Mouse (Mus musculus): ENCODE measurements at regions not wholly inside any gene's neighbourhood (a gene's known extent, or its start where the extent isn't known, plus 50 kb on each side); places are given as distances from the start of the nearest gene placed in this dataset.

DNA sequence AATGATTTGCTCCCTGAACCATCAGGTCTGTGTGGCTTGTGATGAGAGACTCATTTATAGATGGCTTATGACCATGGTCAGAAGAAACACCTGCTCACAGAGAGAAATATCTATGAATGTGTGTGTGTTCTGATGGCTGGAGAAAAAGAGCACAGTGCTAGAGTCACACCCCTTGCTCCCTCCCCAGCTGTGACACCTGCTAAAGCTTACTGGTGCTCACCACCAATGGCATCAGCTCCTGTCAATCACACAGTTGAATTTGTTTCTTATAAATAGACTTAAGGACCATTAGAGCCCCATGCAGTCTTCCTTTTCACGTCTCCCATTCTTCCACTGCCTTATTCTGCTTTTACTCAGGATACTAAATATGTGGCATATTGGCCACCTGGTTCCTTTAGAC is 654.3 kb downstream of the Cbln4 start:
- no peak overlapping the region for H3K9ac ChIP-seq
- no peak overlapping the region for H3K27ac ChIP-seq (replicated peaks)
- H3K36me3 ChIP-seq (replicated peaks): no peaks in the 10 kb centered on the region
- no peak overlapping the region for H3K4me2 ChIP-seq
- H3K9me3 ChIP-seq (replicated peaks): no peaks in the 10 kb centered on the region
- H3K4me1 ChIP-seq (replicated peaks): no peaks in the 10 kb centered on the region
- no peaks in the 10 kb centered on the region for H3K27me3 ChIP-seq
- no peak for ATAC-seq (ENCODE audit: insufficient read depth)
- WGBS (ENCODE audit: insufficient replicate concordance): 38% methylated on average over 1 of the region's 1 CpGs
- H3K4me3 ChIP-seq (replicated peaks): no peak overlapping the region

DNA sequence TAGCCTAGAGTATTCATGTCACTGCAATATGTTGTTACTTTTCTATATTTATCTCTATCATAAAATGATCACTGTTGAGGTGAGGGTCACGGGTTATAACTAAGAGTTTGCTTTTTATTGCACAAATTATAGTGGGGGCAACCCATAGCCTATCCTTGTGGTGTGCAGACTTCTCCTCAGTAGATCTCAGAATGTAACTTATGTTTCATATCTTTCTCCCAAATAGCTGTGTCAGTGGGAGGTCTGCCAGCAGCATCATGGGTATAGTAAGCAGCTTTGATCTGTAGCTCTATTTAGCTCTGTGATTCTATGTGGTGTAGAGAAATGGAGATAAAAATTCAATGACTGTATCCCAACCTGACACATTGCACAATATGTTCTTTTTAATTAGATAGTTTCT is 641.9 kb downstream of the Dok5 start:
- Histone ChIP-seq H3K36me3 (replicated peaks) (no peaks in the 10 kb centered on the region), H3K4me3 (replicated peaks) (no peak overlapping the region), H3K27me3 (no peaks in the 10 kb centered on the region), H3K27ac (replicated peaks) (no peak overlapping the region), H3K4me1 (replicated peaks) (no peaks in the 10 kb centered on the region), H3K9ac (no peak overlapping the region), H3K9me3 (replicated peaks) (no peaks in the 10 kb centered on the region), H3K4me2 (no peak overlapping the region)
- WGBS (ENCODE audit: insufficient replicate concordance): 35% methylated on average over 1 of the region's 1 CpGs
- no peak for ATAC-seq (ENCODE audit: insufficient read depth)

DNA sequence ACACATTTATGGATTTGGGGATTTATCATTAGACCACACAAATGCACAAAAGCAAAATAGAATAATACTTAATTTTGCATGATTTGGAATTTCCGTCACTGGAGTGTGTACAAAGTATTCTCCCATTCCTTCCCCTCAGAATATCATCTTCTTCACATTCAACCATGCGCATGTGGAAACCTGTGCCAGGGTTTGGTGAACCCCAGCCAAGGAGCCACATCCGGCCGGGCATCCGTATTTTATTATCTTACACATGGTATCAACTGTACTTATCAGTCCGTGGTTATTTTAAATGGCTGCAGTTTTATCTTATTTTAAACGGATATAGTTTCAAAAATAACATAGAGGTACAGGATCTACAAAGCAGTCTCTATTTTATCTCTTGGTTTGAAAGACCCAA is 641.4 kb downstream of the Dok5 start:
- ATAC-seq (ENCODE audit: insufficient read depth): no peak
- no peak overlapping the region for H3K27ac ChIP-seq (replicated peaks)
- H3K9ac ChIP-seq: no peak overlapping the region
- no peaks in the 10 kb centered on the region for H3K27me3 ChIP-seq
- no peak overlapping the region for H3K4me2 ChIP-seq
- H3K4me1 ChIP-seq (replicated peaks): no peaks in the 10 kb centered on the region
- no peak overlapping the region for H3K4me3 ChIP-seq (replicated peaks)
- H3K9me3 ChIP-seq (replicated peaks): no peaks in the 10 kb centered on the region
- WGBS (ENCODE audit: insufficient replicate concordance): 67% methylated on average over 7 of the region's 7 CpGs
- no peaks in the 10 kb centered on the region for H3K36me3 ChIP-seq (replicated peaks)

DNA sequence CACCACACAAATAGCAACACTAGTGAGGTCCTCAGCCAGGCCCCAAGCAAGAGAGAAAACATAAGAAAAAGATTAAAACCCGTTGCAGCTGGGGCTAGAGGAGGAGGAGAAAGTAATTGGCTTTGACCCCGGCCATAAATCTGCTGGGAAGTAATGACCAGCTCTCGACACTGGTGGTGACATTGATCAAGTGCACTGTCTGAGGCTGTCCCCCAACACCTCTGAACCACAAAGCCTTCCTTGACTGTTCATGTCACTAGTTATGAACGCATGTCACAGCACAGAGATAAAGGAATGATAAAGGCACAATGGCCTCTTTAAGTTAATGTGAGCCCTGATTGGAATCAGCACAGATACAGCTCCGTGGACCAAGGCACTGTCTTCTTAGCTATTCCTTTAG is 640.1 kb downstream of the Dok5 start:
- H3K27me3 ChIP-seq: no peaks in the 10 kb centered on the region
- no peaks in the 10 kb centered on the region for H3K9me3 ChIP-seq (replicated peaks)
- H3K4me1 ChIP-seq (replicated peaks): no peaks in the 10 kb centered on the region
- no peaks in the 10 kb centered on the region for H3K36me3 ChIP-seq (replicated peaks)
- no peak overlapping the region for H3K9ac ChIP-seq
- ATAC-seq (ENCODE audit: insufficient read depth): no peak
- 41% methylated on average over 5 of the region's 5 CpGs for WGBS (ENCODE audit: insufficient replicate concordance)
- H3K4me3 ChIP-seq (replicated peaks): no peak overlapping the region
- no peak overlapping the region for H3K27ac ChIP-seq (replicated peaks)
- no peak overlapping the region for H3K4me2 ChIP-seq

DNA sequence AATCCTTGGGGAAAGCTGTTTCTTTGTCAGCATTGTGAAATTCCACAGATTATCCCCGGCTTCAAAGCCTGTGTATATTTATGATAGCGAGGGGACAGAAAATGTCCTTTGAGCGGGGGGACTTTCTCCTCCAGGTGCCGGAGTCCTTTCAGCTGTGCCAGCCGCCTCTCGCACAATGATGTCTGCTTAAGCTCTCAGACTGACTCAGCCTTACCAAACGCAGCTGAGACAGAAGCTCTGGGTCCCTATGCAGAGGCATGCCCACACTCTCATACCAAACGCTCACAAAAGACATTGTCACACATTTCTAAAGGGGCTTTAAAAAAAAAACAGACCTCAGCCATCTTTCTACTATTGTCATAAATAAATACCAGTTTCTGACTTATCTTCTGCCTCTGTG is 633.9 kb downstream of the Dok5 start:
- no peaks in the 10 kb centered on the region for H3K36me3 ChIP-seq (replicated peaks)
- H3K27me3 ChIP-seq: no peaks in the 10 kb centered on the region
- H3K9me3 ChIP-seq (replicated peaks): no peaks in the 10 kb centered on the region
- 59% methylated on average over 8 of the region's 8 CpGs for WGBS (ENCODE audit: insufficient replicate concordance)
- no peak overlapping the region for H3K4me3 ChIP-seq (replicated peaks)
- H3K27ac ChIP-seq (replicated peaks): no peak overlapping the region
- H3K4me1 ChIP-seq (replicated peaks): no peaks in the 10 kb centered on the region
- H3K4me2 ChIP-seq: no peak overlapping the region
- H3K9ac ChIP-seq: no peak overlapping the region
- no peak for ATAC-seq (ENCODE audit: insufficient read depth)

DNA sequence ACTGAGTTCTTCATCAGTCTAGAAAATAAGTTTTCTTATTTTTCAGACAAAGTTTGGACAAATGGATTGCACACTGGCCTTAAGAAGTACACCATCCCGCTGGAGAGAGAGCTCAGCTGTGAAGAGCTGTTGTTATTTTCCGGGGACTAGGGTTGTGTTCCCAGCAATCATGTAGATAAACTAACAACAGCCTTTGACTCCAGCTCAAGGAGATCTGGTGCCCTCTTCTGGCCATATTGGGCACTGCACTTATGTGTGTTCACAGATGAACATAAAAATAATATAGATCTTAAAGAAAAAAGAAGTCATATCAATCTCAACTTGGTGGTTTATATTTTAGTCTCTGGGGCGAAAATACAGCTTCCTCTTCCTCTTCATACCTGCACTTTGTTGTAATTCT is 633.0 kb downstream of the Dok5 start:
- Histone ChIP-seq H3K9ac (no peak overlapping the region), H3K27me3 (no peaks in the 10 kb centered on the region), H3K27ac (replicated peaks) (no peak overlapping the region), H3K4me1 (replicated peaks) (no peaks in the 10 kb centered on the region), H3K36me3 (replicated peaks) (no peaks in the 10 kb centered on the region), H3K4me3 (replicated peaks) (no peak overlapping the region), H3K4me2 (no peak overlapping the region), H3K9me3 (replicated peaks) (no peaks in the 10 kb centered on the region)
- 52% methylated on average over 3 of the region's 3 CpGs for WGBS (ENCODE audit: insufficient replicate concordance)
- ATAC-seq (ENCODE audit: insufficient read depth): no peak

DNA sequence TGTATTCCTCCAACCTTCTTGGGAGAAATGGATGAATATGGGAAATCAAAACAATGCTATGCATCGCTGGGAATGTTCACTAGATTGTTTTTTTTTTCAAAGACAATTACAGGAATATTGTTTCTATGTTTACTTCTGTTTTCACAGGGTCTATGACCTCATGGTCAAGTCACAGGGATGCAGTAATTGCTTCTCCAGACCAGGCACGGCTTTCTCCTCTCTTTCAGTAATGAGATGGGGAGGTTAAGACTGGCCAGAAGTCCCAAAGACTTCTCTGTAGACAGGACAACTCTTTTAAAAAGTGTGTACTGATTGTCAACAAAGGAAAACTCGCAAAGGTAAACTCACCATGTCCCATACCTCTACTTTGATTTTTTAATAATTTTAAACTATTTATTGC is 631.8 kb downstream of the Dok5 start:
- no peaks in the 10 kb centered on the region for H3K9me3 ChIP-seq (replicated peaks)
- no peak overlapping the region for H3K4me2 ChIP-seq
- 47% methylated on average over 3 of the region's 3 CpGs for WGBS (ENCODE audit: insufficient replicate concordance)
- no peak overlapping the region for H3K9ac ChIP-seq
- ATAC-seq (ENCODE audit: insufficient read depth): no peak
- H3K4me1 ChIP-seq (replicated peaks): no peaks in the 10 kb centered on the region
- H3K4me3 ChIP-seq (replicated peaks): no peak overlapping the region
- no peaks in the 10 kb centered on the region for H3K36me3 ChIP-seq (replicated peaks)
- H3K27me3 ChIP-seq: no peaks in the 10 kb centered on the region
- no peak overlapping the region for H3K27ac ChIP-seq (replicated peaks)

DNA sequence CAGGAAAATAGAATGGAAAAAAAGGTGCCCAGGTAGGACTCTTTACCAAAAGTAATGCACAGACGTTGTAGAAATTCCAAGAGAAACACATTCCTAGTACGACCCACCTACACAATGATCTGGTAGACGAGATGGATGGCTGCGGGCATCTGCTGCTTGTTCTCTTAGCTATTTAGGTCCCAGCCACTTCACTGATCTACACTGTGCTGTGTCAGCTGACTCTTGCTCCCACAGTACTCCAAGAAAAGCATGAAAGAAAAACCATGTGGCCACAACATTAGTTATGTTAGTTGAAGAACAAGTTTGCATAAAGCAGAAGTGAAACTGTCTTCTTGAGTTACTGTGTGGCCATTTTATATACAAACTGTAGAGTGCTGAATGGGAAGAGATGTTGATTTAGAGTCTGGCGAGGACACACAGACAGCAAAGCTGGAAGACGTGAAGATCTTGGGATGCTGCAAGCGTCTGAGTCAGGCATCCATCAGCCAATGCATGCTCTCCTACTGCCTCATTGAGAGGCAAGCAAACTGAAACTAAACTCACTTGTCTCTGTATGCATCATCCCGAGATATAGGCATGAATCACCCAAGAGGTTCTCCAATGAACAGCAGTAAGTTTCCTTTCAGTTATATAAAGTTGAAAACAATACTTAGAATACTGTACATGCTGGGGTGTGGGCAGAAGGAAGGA is 626.6 kb downstream of the Dok5 start:
- no peaks in the 10 kb centered on the region for H3K27me3 ChIP-seq
- no peaks in the 10 kb centered on the region for H3K4me1 ChIP-seq (replicated peaks)
- no peak overlapping the region for H3K4me2 ChIP-seq

DNA sequence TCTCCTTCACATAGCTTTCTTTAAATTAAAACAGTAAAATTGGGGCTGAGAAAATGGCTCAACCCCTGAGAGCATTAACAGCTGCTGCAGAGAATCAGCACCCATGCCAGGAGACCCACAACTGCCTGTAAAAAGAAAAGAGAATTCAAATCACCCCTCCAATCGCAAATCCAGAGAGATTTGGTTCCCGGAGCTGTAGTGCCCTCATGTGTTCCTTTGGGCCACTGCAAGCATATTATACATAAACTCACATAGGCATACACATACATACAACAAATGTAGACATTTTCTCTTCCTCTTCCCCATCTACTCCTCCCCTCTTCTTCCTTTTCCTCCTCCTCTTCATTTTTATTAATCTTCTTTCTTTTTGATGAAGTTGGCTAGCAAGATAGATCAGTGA is 616.5 kb downstream of the Dok5 start:
- Histone ChIP-seq H3K9ac (no peak overlapping the region), H3K27me3 (no peaks in the 10 kb centered on the region), H3K4me3 (replicated peaks) (no peak overlapping the region), H3K4me1 (replicated peaks) (no peaks in the 10 kb centered on the region), H3K4me2 (no peak overlapping the region), H3K9me3 (replicated peaks) (0 out of 2 replicates have a peak, but pooled peaks cover 5% of the 10 kb centered on the region), H3K27ac (replicated peaks) (no peak overlapping the region), H3K36me3 (replicated peaks) (no peaks in the 10 kb centered on the region)
- 57% methylated on average over 2 of the region's 2 CpGs for WGBS (ENCODE audit: insufficient replicate concordance)
- no peak for ATAC-seq (ENCODE audit: insufficient read depth)

More for the DNA sequence above, 626.6 kb downstream of the Dok5 start:
- H3K27ac ChIP-seq (replicated peaks): no peak overlapping the region
- H3K9me3 ChIP-seq (replicated peaks): no peaks in the 10 kb centered on the region
- no peak for ATAC-seq (ENCODE audit: insufficient read depth)
- WGBS (ENCODE audit: insufficient replicate concordance): 50% methylated on average over 8 of the region's 8 CpGs
- no peaks in the 10 kb centered on the region for H3K36me3 ChIP-seq (replicated peaks)
- H3K9ac ChIP-seq: no peak overlapping the region
- no peak overlapping the region for H3K4me3 ChIP-seq (replicated peaks)

DNA sequence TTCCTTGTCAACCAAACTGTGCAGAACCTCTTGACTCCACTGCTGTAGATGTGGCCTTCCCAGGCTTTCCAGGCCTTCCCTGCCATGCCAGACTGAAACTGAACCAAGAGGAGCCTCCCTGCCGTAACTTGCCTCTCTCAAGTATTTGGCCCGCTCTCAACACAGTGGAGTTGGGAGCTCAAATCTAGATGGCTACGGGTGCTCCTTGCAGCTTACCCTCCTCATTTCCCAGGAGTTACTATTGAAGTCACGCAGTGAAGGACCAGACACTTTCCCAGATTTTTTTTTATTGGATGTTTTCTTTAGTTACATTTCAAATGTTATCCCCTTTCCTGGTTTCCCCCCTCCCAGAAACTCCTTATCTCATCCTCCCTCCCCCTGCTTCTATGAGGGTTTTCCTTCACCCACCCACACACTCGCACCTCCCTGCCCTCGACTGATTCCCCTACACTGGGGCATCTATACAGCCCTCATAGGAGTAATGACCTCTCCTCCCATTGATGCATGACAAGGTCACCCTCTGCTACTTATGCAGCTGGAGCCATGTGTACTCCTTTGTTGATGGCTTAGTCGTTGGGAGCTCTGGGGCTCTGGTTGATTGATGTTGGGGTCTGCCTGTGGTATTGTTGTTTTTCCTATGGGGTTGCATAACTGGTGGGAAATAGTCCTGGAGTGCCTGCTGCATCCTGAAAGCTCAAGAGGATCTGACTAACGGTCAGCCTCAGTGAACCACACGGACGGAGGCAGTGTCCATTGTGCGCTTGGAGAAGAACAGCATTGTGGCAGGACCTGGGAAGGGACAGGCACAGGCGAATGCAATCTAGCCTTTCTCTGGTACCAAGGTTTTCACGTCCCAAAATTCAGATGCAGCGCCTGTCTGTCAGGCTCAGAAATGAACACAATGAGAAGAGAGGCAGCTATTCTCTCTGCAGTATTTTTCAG is 602.5 kb downstream of the Dok5 start:
- H3K36me3 ChIP-seq (replicated peaks): no peaks in the 10 kb centered on the region
- no peak for ATAC-seq (ENCODE audit: insufficient read depth)
- 60% methylated on average over 14 of the region's 14 CpGs for WGBS (ENCODE audit: insufficient replicate concordance)
- no peak overlapping the region for H3K4me3 ChIP-seq (replicated peaks)
- no peak overlapping the region for H3K4me2 ChIP-seq
- no peaks in the 10 kb centered on the region for H3K27me3 ChIP-seq
- no peak overlapping the region for H3K9ac ChIP-seq
- H3K9me3 ChIP-seq (replicated peaks): no peaks in the 10 kb centered on the region; the same call in 1 of the 2 replicates
- no peak overlapping the region for H3K27ac ChIP-seq (replicated peaks)
- H3K4me1 ChIP-seq (replicated peaks): no peaks in the 10 kb centered on the region

DNA sequence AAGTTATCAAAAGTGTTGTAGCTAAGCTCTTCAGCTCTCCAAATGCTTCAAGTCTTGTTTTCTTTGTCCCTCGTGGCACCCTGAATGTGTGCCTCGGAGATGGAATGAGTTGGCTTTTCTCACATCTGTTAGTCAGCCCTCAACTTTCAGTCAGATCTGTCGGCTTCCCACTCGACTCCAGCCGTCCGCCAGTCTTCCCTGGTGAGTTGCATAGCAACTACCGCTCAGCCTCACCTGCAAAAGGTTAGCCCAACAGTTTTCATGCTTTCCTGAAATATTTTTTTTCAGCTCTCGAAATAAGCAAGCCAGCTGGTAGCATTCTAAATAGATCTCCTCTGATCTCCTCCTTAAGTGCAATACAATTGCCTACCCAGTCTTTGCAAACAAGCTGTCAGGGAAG is 601.2 kb downstream of the Dok5 start:
- Histone ChIP-seq H3K4me1 (replicated peaks) (no peaks in the 10 kb centered on the region), H3K36me3 (replicated peaks) (no peaks in the 10 kb centered on the region), H3K9me3 (replicated peaks) (no peaks in the 10 kb centered on the region; the same call in 1 of the 2 replicates), H3K27ac (replicated peaks) (no peak overlapping the region), H3K27me3 (no peaks in the 10 kb centered on the region), H3K4me2 (no peak overlapping the region), H3K9ac (no peak overlapping the region), H3K4me3 (replicated peaks) (no peak overlapping the region)
- 71% methylated on average over 8 of the region's 8 CpGs for WGBS (ENCODE audit: insufficient replicate concordance)
- no peak for ATAC-seq (ENCODE audit: insufficient read depth)

Data from liver, embryonic 15.5 days (tissue).